Mouse (Mus musculus): ENCODE measurements around the gene Slpi. TPM values are rescaled to one million over a fixed set of nuclear protein-coding genes. Genes with fewer than 3 reads are reported as not detected.
A peak's percentile ranks its signal among the peaks of the same experiment; 100 is the strongest.

The Slpi gene
- total and polyA plus RNA-seq, 2 experiments from 2014 or later: 0.71 TPM; not detected in 1

- DNase-seq: no peak
- no peak overlapping the region for H3K27ac ChIP-seq (ENCODE audit: low read depth, low read length)
- no peaks in the 10 kb centered on the region for H3K9me3 ChIP-seq (ENCODE audit: low read length)
- peaks cover 51% of the 10 kb centered on the region for H3K27me3 ChIP-seq (ENCODE audit: insufficient read depth, low read length)
- peaks cover 3% of the 10 kb centered on the region; the same call in 1 of the 2 replicates for H3K4me1 ChIP-seq (ENCODE audit: insufficient read depth)
- ATAC-seq: no peak
- no peak overlapping the region for H3K9ac ChIP-seq
- H3K4me3 ChIP-seq (ENCODE audit: low read depth, low read length): no peak overlapping the region
- no peaks in the 10 kb centered on the region for H3K36me3 ChIP-seq (ENCODE audit: insufficient read depth)
- H3K4me2 ChIP-seq (ENCODE audit: low read depth): no peak overlapping the region
- TF ChIP-seq CTCF (IDR thresholded peaks at IDR 0.05; ENCODE audit: low read depth): no peak
- 38% methylated on average over 5 of the region's 5 CpGs for WGBS
Observed at GRCm38 (mm10) chr2:164405519-164405918, 16.6 kb upstream of the Slpi start.

- 6% methylated on average over 9 of the region's 9 CpGs for WGBS
- no peak for TF ChIP-seq CTCF (IDR thresholded peaks at IDR 0.05; ENCODE audit: low read depth)
- H3K36me3 ChIP-seq (ENCODE audit: insufficient read depth): no peaks in the 10 kb centered on the region
- peak within 1 kb of the TSS; percentile 31; the same call in 1 of the 2 replicates for H3K9ac ChIP-seq
- H3K27ac ChIP-seq (ENCODE audit: low read depth, low read length): no peak within 1 kb of the TSS
- peaks cover 55% of the 10 kb centered on the region for H3K27me3 ChIP-seq (ENCODE audit: insufficient read depth, low read length)
- H3K4me2 ChIP-seq (ENCODE audit: low read depth): peak within 1 kb of the TSS; percentile 39
- peaks cover 3% of the 10 kb centered on the region; the same call in 1 of the 2 replicates for H3K4me1 ChIP-seq (ENCODE audit: insufficient read depth)
- H3K4me3 ChIP-seq (ENCODE audit: low read depth, low read length): peak within 1 kb of the TSS; percentile 9; the same call in 1 of the 2 replicates
- no peak for DNase-seq
- no peak for ATAC-seq
- no peaks in the 10 kb centered on the region for H3K9me3 ChIP-seq (ENCODE audit: low read length)
Observed at GRCm38 (mm10) chr2:164405060-164405459, 16.2 kb upstream of the Slpi start, which contains the start of gene Matn4. Gene Matn4, minus strand, starts transcription at chr2:164405160.

DNA sequence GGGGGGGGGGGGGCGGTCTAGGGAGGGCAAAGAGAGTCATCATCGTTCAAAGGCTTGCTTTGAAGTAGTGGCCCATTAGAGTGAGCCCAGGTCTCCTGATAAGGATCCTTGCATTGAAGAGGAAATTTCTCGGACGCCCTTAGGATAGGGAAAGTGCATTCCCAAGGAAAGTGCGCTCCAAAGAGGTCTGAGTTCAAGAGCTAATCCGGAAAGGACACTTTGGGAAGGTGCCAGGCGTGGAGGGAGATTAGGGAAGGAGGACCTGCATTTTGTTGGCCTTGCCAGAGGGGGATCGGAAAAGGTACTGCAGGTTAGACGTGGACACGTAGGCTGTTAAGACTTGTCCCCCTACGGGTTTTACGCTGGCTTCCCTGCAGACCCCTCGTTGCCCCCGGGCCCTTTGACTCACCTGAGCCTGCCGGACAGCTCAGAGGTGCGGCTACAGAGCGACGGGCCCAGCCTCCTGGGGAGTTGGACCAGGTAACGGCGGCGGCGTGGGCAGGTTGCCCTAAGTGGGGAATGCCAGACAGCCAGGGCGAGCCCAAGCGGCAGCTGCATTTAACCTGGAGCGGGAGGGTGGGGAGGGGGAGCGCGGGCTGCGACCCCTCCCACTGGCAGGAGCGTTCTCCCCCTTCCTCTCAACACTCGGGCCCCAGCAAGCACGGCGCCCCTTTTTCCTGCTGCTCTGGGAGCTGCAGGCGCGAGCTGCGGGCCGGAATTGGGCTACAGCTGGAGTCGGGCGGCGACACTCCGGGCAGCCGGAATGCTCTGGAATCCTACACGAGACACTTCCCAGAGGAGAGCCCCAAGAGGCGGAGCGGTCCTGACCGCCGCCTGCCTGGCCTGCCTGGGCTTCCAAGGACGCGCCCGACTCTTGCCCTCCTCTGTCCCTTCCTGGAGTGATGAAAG is 15.4 kb upstream of the Slpi start:
- no peak for DNase-seq
- H3K9ac ChIP-seq: peak overlapping the region; percentile 31; the same call in 1 of the 2 replicates
- TF ChIP-seq CTCF (IDR thresholded peaks at IDR 0.05; ENCODE audit: low read depth): no peak
- no peak overlapping the region for H3K27ac ChIP-seq (ENCODE audit: low read depth, low read length)
- no peaks in the 10 kb centered on the region for H3K36me3 ChIP-seq (ENCODE audit: insufficient read depth)
- WGBS: 2% methylated on average over 43 of the region's 49 CpGs
- H3K9me3 ChIP-seq (ENCODE audit: low read length): no peaks in the 10 kb centered on the region
- peaks cover 62% of the 10 kb centered on the region for H3K27me3 ChIP-seq (ENCODE audit: insufficient read depth, low read length)
- H3K4me1 ChIP-seq (ENCODE audit: insufficient read depth): peaks cover 3% of the 10 kb centered on the region; the same call in 1 of the 2 replicates
- H3K4me2 ChIP-seq (ENCODE audit: low read depth): peak overlapping the region; percentile 39
- ATAC-seq: no peak
- H3K4me3 ChIP-seq (ENCODE audit: low read depth, low read length): peak overlapping the region; percentile 9; the same call in 1 of the 2 replicates

GRCm38 (mm10) chr2:164403396-164404081 is 14.6 kb upstream of the Slpi start:
- Histone ChIP-seq H3K4me2 (ENCODE audit: low read depth) (no peak overlapping the region), H3K9me3 (ENCODE audit: low read length) (no peaks in the 10 kb centered on the region), H3K4me3 (ENCODE audit: low read depth, low read length) (no peak overlapping the region), H3K9ac (no peak overlapping the region), H3K36me3 (ENCODE audit: insufficient read depth) (no peaks in the 10 kb centered on the region), H3K4me1 (ENCODE audit: insufficient read depth) (peaks cover 3% of the 10 kb centered on the region; the same call in 1 of the 2 replicates), H3K27ac (ENCODE audit: low read depth, low read length) (no peak overlapping the region), H3K27me3 (ENCODE audit: insufficient read depth, low read length) (peaks cover 69% of the 10 kb centered on the region)
- peak; percentile 36; the same call in 1 of the 2 replicates for ATAC-seq
- DNase-seq: no peak
- WGBS: 12% methylated on average over 14 of the region's 14 CpGs
- no peak for TF ChIP-seq CTCF (IDR thresholded peaks at IDR 0.05; ENCODE audit: low read depth)

- Histone ChIP-seq H3K4me3 (ENCODE audit: low read depth, low read length) (no peak within 1 kb of the TSS), H3K36me3 (ENCODE audit: insufficient read depth) (no peaks in the 10 kb centered on the region), H3K4me1 (ENCODE audit: insufficient read depth) (peaks cover 3% of the 10 kb centered on the region; the same call in 1 of the 2 replicates), H3K27ac (ENCODE audit: low read depth, low read length) (no peak within 1 kb of the TSS), H3K27me3 (ENCODE audit: insufficient read depth, low read length) (peaks cover 69% of the 10 kb centered on the region), H3K9me3 (ENCODE audit: low read length) (no peaks in the 10 kb centered on the region), H3K9ac (no peak within 1 kb of the TSS), H3K4me2 (ENCODE audit: low read depth) (no peak within 1 kb of the TSS)
- WGBS: 5% methylated on average over 17 of the region's 17 CpGs
- TF ChIP-seq CTCF (IDR thresholded peaks at IDR 0.05; ENCODE audit: low read depth): peak; percentile 76
- peak; percentile 57 for DNase-seq
- ATAC-seq: peak; percentile 44; the same call in 1 of the 2 replicates
Observed at GRCm38 (mm10) chr2:164402906-164403305, 14.0 kb upstream of the Slpi start, which contains the start of gene Rbpjl. Gene Rbpjl, plus strand, starts transcription at chr2:164403141.

DNA sequence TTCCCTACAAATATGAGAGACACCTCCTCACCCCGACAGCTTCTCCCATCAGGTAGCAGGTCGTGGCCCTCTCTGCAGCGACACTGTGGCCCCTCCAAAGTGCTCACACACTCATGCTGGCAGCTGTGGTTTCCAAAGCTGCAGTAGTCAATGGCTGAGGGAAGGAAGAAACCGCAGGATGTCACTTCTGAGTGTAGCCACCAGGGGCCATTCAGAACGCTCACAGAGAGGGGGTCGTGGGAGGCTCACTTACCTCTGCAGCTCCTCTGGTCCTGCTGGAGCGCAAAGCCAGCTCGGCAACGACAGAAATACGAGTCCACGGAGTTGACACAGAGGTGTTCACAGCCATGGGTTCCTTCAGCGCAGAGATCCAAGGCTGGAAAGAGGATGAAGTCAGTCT is 8.0 kb upstream of the Slpi start:
- ATAC-seq: no peak

More for the DNA sequence above, 8.0 kb upstream of the Slpi start:
- Histone ChIP-seq H3K36me3 (ENCODE audit: insufficient read depth) (no peaks in the 10 kb centered on the region), H3K27me3 (ENCODE audit: insufficient read depth, low read length) (peaks cover 32% of the 10 kb centered on the region), H3K4me3 (ENCODE audit: low read depth, low read length) (no peak overlapping the region), H3K27ac (ENCODE audit: low read depth, low read length) (no peak overlapping the region), H3K4me2 (ENCODE audit: low read depth) (no peak overlapping the region), H3K9me3 (ENCODE audit: low read length) (no peaks in the 10 kb centered on the region), H3K9ac (no peak overlapping the region), H3K4me1 (ENCODE audit: insufficient read depth) (peaks cover 3% of the 10 kb centered on the region; the same call in 1 of the 2 replicates)
- TF ChIP-seq CTCF (IDR thresholded peaks at IDR 0.05; ENCODE audit: low read depth): no peak
- DNase-seq: no peak
- WGBS: 79% methylated on average over 12 of the region's 12 CpGs

Measured in forebrain, postnatal 0 days (tissue).